Mouse (Mus musculus): Measurements from ENCODE around the gene Smchd1. TPM values are rescaled to one million over a fixed set of nuclear protein-coding genes. Genes with fewer than 3 reads are reported as not detected.
"Not testable (repeated sequence)": the region's sequence is repeated elsewhere in the genome, so short reads cannot be mapped to it uniquely, and the experiment has no call there.

The Smchd1 gene
- total RNA-seq, 2 experiments from 2014 or later: 31.5 to 33.8 TPM

- no peak for DNase-seq (ENCODE audit: low spot score in 2 of 2)
Observed at GRCm38 (mm10) chr17:71445191-71445590, 30.0 kb downstream of the Smchd1 start.

DNA sequence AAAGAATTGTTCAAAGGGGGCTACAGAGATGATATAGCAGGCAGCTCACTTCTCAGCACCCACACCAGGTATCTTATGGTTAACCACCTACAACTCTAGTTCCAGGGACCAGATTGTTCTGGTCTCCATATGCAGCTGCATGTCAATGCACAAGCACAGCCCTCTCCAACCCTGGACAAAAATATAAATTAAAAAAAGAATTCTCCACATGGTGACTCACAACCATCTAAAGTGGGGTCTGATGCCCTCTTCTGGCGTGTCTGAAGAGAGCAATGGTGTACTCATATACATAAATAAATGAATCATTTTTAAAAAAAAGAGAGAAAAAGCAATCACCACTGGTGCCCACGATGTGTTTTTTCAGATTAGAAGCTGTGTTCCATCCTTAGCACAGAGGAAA is 30.4 kb downstream of the Smchd1 start:
- peak in 1 of 2 experiments; percentile 10 for DNase-seq (ENCODE audit: low spot score in 2 of 2)

DNA sequence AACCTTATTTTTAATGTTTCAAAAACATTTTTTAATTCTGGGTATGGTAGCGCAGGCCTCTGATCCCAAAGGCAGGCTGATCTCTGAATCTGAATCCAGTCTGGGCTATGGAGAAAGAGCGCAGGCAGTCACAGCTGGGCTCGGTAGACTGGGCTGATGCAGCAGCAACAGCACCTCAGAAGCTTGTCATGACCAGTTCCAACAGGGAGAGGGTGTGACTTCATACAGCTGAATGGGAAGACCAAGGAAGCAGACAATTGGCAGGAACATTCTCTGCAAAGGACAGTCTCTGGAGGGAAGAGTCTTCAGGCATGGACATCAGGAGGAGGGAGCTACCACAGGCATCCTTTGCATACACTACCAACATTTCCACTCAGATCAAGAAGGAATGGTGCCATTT is 31.0 kb downstream of the Smchd1 start:
- no peak for DNase-seq (ENCODE audit: low spot score in 2 of 2)

DNA sequence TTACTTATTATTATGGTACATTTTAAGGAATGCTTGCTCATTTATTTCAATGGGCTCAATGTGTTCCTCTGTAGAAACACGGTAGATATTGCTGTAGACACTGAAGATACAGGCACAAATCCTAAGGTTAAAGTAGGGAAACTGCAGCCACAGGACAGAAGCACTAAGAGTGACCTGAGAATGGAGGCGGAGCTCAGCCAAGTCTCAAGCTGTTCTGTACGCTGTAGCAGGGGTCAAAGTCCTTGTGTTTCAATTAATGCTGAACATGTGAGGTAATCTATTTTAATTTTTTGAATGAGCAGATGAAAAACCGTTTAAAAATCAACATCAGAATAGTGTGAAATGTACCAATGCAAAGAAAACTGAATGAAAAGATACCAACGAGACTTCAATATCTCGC is 31.9 kb downstream of the Smchd1 start:
- no peak for DNase-seq (ENCODE audit: low spot score in 2 of 2)

- DNase-seq (ENCODE audit: low spot score in 2 of 2): not testable (repeated sequence)
Observed at GRCm38 (mm10) chr17:71422502-71422901, 52.6 kb downstream of the Smchd1 start.

GRCm38 (mm10) chr17:71419448-71419847 is 55.7 kb downstream of the Smchd1 start:
- not testable (repeated sequence) for DNase-seq (ENCODE audit: low spot score in 2 of 2)

GRCm38 (mm10) chr17:71417008-71417407 is 58.1 kb downstream of the Smchd1 start:
- no peak for DNase-seq (ENCODE audit: low spot score in 2 of 2)

DNA sequence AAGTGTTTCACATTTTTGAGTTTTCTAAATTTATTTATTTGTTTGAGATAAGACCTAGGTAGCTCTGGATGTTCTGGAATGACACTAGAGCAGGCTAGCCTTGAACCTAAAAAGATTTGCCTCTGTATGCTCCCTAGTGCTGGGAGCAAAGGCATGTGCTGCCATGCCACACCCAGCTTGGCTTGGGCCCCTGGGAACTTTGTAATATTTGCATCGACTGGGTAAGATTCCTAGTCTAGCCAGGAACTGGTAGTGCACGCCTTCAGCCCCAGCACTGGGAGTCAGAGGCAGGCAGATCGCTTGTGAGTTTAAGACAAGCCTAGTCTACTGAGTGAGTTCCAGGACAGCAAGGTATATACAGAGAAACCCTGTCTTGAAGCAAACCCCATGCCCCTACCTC is 87.7 kb downstream of the Smchd1 start:
- DNase-seq (ENCODE audit: low spot score in 2 of 2): no peak

DNA sequence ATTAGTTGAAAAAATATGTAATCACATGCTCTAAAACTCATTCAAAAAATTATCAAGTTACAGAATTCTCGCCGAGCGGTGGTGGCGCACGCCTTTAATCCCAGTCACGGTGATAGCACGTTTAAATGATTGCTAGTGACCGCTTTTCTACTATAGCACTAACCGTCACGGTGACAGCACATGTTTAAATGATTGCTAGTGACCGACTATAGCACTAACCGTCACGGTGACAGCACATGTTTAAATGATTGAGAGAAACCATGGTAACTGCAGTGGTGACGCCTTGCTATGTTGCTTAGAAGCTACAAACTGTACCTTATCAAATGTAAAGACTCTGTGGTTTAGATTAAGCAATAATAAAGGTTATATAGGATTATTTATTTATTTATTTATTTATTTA is 94.8 kb downstream of the Smchd1 start:
- no peak for DNase-seq (ENCODE audit: low spot score in 2 of 2)

DNA sequence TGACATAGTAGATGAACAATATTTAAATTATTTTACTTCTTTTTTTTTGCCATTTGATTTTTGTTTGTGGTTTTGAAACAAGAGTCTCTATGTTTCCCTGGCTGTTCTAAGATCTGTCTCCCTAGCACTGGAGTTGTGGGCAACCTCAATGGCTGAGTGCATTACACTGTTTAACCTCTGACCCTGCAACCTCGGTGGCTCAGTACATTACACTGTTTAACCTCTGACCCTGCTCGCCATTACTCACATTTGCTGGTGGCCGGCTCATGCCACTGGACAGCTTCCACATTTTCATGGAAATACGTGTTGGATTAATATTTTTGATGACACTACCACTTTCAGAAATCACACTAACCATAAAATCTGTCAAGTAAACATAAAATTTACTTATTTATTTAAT is 97.2 kb downstream of the Smchd1 start:
- no peak for DNase-seq (ENCODE audit: low spot score in 2 of 2)

- DNase-seq (ENCODE audit: low spot score in 2 of 2): no peak
Observed at GRCm38 (mm10) chr17:71355526-71355925, 119.6 kb downstream of the Smchd1 start.

- DNase-seq (ENCODE audit: low spot score in 2 of 2): no peak
Observed at GRCm38 (mm10) chr17:71354205-71354604, 120.9 kb downstream of the Smchd1 start.

DNA sequence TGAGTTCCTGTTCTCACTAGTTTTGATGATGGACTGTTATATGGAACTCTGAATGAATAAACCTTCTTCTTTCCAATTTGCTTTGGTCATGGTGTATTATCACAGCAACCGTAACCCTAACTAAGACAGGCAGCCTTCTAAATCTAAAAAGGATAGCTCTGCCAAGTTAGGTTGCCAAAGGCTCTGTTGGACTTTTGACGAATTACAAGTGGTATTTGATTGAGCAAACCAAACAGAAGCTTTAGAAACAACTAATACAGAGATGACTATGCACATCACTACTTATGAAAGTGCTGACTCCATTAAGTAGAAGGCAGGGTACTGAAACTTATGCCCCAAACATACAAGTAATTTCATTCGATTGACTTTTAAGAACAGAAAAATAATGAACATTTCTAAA is 127.0 kb downstream of the Smchd1 start:
- DNase-seq (ENCODE audit: low spot score in 2 of 2): no peak

DNA sequence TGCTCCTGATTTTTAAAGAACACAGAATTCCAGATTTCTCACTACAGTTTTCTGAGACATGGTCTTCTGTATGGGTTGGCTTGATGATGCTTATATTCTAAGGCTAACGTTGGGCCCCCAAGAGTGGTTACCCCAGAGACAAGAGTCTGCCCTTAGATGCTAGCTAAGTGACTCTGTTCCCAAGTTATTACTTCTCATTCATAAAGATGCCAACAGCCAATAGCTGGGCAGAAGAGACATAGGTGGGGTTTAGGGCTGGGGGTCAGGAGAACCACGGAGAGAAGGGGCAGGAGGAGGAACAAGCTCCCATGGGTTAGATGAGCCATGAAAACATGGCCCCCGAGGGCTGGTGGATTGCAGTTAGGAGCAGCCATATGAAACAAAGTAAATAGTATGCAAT is 133.1 kb downstream of the Smchd1 start:
- no peak for DNase-seq (ENCODE audit: low spot score in 2 of 2)

DNA sequence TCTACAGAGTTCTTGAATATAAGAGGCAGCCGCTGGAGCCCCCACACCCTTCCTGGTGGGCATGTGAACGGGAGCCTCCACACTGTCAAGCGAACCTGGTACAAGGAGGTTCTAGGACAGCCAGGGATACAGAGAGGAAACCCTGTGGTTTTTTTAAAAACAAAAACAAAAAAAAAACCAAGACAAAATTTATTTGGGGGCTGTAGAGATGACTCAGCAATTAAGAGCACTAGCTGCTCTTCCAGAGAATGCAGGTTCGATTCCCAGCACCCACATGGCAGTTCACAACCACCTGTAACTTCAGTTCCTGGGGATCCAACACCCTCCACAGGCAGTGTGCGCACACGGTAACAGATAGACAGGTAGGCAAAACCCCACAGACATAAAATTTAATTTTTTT is 136.5 kb downstream of the Smchd1 start:
- DNase-seq (ENCODE audit: low spot score in 2 of 2): no peak

GRCm38 (mm10) chr17:71337546-71337945 is 137.6 kb downstream of the Smchd1 start:
- no peak for DNase-seq (ENCODE audit: low spot score in 2 of 2)

GRCm38 (mm10) chr17:71336421-71336820 is 138.7 kb downstream of the Smchd1 start:
- no peak for DNase-seq (ENCODE audit: low spot score in 2 of 2)

DNA sequence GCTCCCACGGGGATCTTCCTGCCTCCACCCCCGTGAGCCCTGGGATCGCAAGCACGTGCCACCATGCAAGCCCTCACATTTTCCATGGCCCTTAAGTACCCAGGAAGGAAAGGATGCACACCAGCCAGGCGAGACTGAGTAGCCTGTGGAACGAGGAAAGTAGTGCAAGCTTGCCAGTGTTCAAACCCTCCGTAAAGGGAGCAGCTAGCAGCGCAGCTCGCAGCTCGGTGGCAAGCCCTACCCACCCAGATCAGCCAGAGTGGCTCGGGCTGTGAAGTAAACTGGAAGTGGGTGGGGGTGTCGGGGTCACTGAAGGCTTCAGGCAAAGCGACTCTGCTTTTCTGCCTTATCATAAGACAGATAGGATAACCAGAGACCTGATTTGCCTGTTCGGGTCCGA is 142.8 kb downstream of the Smchd1 start:
- no peak for DNase-seq (ENCODE audit: low spot score in 2 of 2)

DNA sequence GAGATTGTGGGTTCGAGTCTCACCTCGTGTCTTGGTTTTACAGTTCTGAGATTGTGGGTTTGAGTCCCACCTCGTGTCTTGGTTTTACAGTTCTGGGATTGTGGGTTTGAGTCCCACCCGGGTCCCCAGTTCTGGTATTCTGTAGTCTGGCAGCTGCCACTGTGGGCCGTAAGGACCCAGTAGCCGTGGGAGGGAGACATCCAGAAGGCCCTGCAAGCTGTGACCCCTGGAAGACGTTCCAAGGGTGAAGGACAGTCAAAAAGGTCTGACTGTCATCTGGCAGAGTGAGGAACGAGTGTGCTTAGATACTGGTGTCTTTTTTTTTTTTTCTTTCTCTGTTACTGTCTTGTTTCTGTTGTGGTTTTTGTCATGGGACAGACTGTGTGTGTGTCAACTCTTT is 154.4 kb downstream of the Smchd1 start:
- DNase-seq (ENCODE audit: low spot score in 2 of 2): not testable (repeated sequence)

- no peak for DNase-seq (ENCODE audit: low spot score in 2 of 2)
Observed at GRCm38 (mm10) chr17:71319361-71319760, 155.8 kb downstream of the Smchd1 start.

DNA sequence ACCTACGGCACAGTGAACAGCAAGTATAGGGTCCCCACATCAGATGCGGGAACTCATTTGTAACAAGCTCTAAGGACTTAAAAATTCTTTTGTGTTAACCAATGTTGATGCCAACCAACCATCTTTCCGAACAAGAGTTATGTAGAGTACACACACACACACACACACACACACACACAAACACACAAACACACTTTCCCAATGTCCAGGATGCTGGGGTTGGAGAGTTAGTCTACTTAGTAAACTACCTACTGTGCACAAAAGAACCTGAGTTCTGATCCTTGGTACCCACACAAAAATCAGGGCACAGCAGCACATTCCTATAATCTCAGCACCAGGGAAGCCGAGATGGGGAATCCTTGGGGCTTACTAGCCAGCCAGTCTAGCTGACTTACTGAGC is 157.6 kb downstream of the Smchd1 start:
- DNase-seq (ENCODE audit: low spot score in 2 of 2): no peak

- DNase-seq (ENCODE audit: low spot score in 2 of 2): no peak
Observed at GRCm38 (mm10) chr17:71314315-71314714, 160.8 kb downstream of the Smchd1 start.

DNA sequence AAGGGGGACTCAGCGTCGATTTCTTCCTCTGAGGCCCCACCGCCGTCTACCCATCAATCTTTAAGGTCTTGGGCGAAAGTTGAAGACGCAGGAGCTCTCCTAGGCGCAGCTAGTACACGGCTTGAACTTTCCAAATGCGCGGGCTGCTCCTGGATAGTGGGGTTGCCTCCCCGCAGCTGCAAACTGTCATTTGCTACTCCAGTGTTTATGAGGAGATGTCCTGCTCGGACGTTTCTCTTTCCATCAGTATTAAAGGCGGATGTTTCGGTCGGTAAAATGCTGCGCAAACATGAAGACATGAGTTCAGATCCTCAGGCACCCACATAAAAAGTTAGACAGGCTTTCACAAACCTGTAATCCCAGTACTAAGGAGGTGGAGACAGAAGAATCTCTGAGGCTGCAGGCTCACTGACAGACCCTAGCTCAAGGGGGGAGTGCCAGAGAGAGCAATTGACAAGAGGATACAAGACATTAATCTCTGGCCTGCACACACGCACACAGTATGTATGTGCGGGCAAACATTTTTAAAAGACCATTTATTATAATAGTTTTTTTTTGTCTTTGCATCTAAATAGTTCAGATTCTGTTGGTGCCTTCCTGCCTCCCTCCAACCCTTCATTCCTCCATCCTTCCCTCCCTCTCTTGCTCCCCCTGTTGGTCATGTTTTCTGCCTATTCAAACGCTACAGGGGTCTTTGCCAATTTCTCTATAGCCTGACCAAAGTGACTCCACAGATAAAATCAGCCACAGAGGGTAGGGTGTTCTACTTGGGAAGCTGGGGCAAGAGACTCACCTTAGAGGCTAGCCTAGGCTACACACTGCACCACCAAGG is 163.6 kb downstream of the Smchd1 start, which contains the start of gene Emilin2:
TSS of gene Emilin2 (minus strand) at position 639 of the 832 bp plus-strand sequence.
- no peak for DNase-seq (ENCODE audit: low spot score in 2 of 2)

Data from layer of hippocampus, adult 18-20 months (tissue).